Mouse (Mus musculus) CH12.LX (cell line): ENCODE data around the gene Sele. TPM values are rescaled to one million over a fixed set of nuclear protein-coding genes. Genes with fewer than 3 reads are reported as not detected.
A peak's percentile ranks its signal among the peaks of the same experiment; 100 is the strongest.

Experiments
- DNase-seq: peaks from one replicate; pipeline ENCODE4 v3.0.0-alpha.2; 2013; ENCODE audit errors: extremely low read depth
- H3K27ac ChIP-seq: 2 replicates; pipeline ENCODE4 v1.5.1; 2012; ENCODE audit warnings: low read depth, mild to moderate bottlenecking, control low read depth, moderate library complexity; ENCODE audit not compliant: insufficient read depth
- H3K27me3 ChIP-seq: replicated peaks from 2 replicates; pipeline ENCODE3; 2012; ENCODE audit warnings: inconsistent platforms
- H3K36me3 ChIP-seq, 2 experiments: replicated peaks in 1 of 2; 2 replicates each; pipeline versions ENCODE3 to v1.6.1; 2012; ENCODE audit warnings: inconsistent platforms in 1 of 2, low read length in 1 of 2, mild to moderate bottlenecking in 1 of 2, mixed read lengths in 1 of 2, moderate library complexity in 1 of 2; ENCODE audit not compliant: control insufficient read depth in 1 of 2, insufficient read depth in 1 of 2
- H3K4me1 ChIP-seq, 2 experiments: 2 replicates each; pipeline ENCODE4 v1.6.1; 2012; ENCODE audit warnings: inconsistent platforms in 1 of 2, moderate library complexity in 1 of 2; ENCODE audit not compliant: insufficient read depth in 2 of 2, control insufficient read depth in 1 of 2
- H3K4me2 ChIP-seq: 2 replicates; pipeline ENCODE4 v1.6.1; 2012; ENCODE audit warnings: low read depth, mild to moderate bottlenecking, control low read depth; ENCODE audit not compliant: poor library complexity, insufficient read depth, severe bottlenecking
- H3K4me3 ChIP-seq, 3 experiments: fragments of 150-350 bp in 1 of 3; sonication (generic) in 1 of 3; replicated peaks in 1 of 3; 2 replicates each; pipeline versions ENCODE3 to v1.5.1; 2011 to 2012; ENCODE audit warnings: low read depth in 2 of 3, low read length in 2 of 3, mild to moderate bottlenecking in 2 of 3, moderate library complexity in 2 of 3, control low read depth in 1 of 3, improper control_type of control experiment in 1 of 3, inconsistent platforms in 1 of 3, mixed read lengths in 1 of 3; ENCODE audit not compliant: poor library complexity in 1 of 3
- H3K79me2 ChIP-seq: replicated peaks from 2 replicates; pipeline ENCODE4 v1.6.1; 2012; ENCODE audit warnings: mild to moderate bottlenecking, moderate library complexity; ENCODE audit not compliant: control insufficient read depth, poor library complexity, insufficient read depth, severe bottlenecking; ENCODE audit errors: extremely low read depth
- H3K9ac ChIP-seq: 2 replicates; pipeline ENCODE4 v1.6.1; 2012; ENCODE audit warnings: low read depth, mild to moderate bottlenecking, control low read depth, moderate library complexity; ENCODE audit not compliant: insufficient read depth
- H3K9me3 ChIP-seq: replicated peaks from 2 replicates; pipeline ENCODE3; 2012; ENCODE audit warnings: low read length, inconsistent platforms, mixed read lengths
- BHLHE40 ChIP-seq: IDR thresholded peaks from 2 replicates; pipeline ENCODE4 v1.6.1; 2011; ENCODE audit warnings: mild to moderate bottlenecking, low read depth, low read length, improper control_type of control experiment
- CHD1 ChIP-seq: IDR thresholded peaks from 2 replicates; pipeline ENCODE4 v1.6.1; 2012; ENCODE audit warnings: low read depth, low read length, improper control_type of control experiment, inconsistent platforms
- CHD2 ChIP-seq: IDR thresholded peaks from 2 replicates; pipeline ENCODE4 v1.6.1; 2011; ENCODE audit warnings: low read length, improper control_type of control experiment
- CTCF ChIP-seq, 2 experiments: IDR thresholded peaks in 1 of 2; conservative IDR thresholded peaks in 1 of 2; 2 replicates each; pipeline ENCODE4 v1.5.1; 2011 to 2012; ENCODE audit warnings: low read depth in 2 of 2, low read length in 2 of 2, improper control_type of control experiment in 1 of 2, inconsistent platforms in 1 of 2, mild to moderate bottlenecking in 1 of 2, moderate library complexity in 1 of 2
- E2F4 ChIP-seq: IDR thresholded peaks from 2 replicates; pipeline ENCODE4 v1.6.1; 2011; ENCODE audit warnings: low read depth, low read length, improper control_type of control experiment; ENCODE audit not compliant: insufficient replicate concordance
- IRF4 ChIP-seq: IDR thresholded peaks from 2 replicates; pipeline ENCODE4 v1.6.1; 2014; ENCODE audit warnings: low read depth, mild to moderate bottlenecking, inconsistent platforms, low read length, improper control_type of control experiment
- JUN ChIP-seq: IDR thresholded peaks from 2 replicates; pipeline ENCODE4 v1.6.1; 2011; ENCODE audit warnings: low read depth, mild to moderate bottlenecking, low read length, improper control_type of control experiment, moderate library complexity; ENCODE audit not compliant: insufficient read depth
- JUND ChIP-seq: conservative IDR thresholded peaks from 2 replicates; pipeline ENCODE4 v1.6.1; 2011; ENCODE audit warnings: low read depth, low read length, improper control_type of control experiment
- KAT2A ChIP-seq: IDR thresholded peaks from 2 replicates; pipeline ENCODE4 v1.6.1; 2012; ENCODE audit warnings: low read length, improper control_type of control experiment, inconsistent platforms; ENCODE audit not compliant: insufficient replicate concordance
- MAZ ChIP-seq: IDR thresholded peaks from 2 replicates; pipeline ENCODE4 v1.6.1; 2012; ENCODE audit warnings: low read depth, mild to moderate bottlenecking, inconsistent platforms, low read length, improper control_type of control experiment, moderate library complexity
- MEF2A ChIP-seq: IDR thresholded peaks from 2 replicates; pipeline ENCODE4 v1.6.1; 2014; ENCODE audit warnings: low read depth, mild to moderate bottlenecking, inconsistent platforms, low read length, improper control_type of control experiment, borderline replicate concordance
- NRF1 ChIP-seq: IDR thresholded peaks from 2 replicates; pipeline ENCODE4 v1.6.1; 2014; ENCODE audit warnings: low read depth, mild to moderate bottlenecking, inconsistent platforms, low read length, improper control_type of control experiment, moderate library complexity
- RAD21 ChIP-seq: IDR thresholded peaks from 2 replicates; pipeline ENCODE4 v1.6.1; 2011; ENCODE audit warnings: low read depth, mild to moderate bottlenecking, low read length, improper control_type of control experiment, moderate library complexity
- SMC3 ChIP-seq: IDR thresholded peaks from 2 replicates; pipeline ENCODE4 v1.6.1; 2011; ENCODE audit warnings: low read depth, low read length, improper control_type of control experiment
- TBP ChIP-seq: conservative IDR thresholded peaks from 2 replicates; pipeline ENCODE4 v1.6.1; 2011; ENCODE audit warnings: low read depth, low read length, improper control_type of control experiment
- TCF12 ChIP-seq: IDR thresholded peaks from 2 replicates; pipeline ENCODE4 v1.6.1; 2014; ENCODE audit warnings: low read depth, mild to moderate bottlenecking, inconsistent platforms, low read length, improper control_type of control experiment
- USF1 ChIP-seq: IDR thresholded peaks from 2 replicates; pipeline ENCODE4 v1.6.1; 2014; ENCODE audit warnings: low read depth, mild to moderate bottlenecking, inconsistent platforms, low read length, improper control_type of control experiment
- ZC3H11A ChIP-seq: IDR thresholded peaks from 2 replicates; pipeline ENCODE4 v1.6.1; 2012; ENCODE audit warnings: low read depth, mild to moderate bottlenecking, inconsistent platforms, low read length, improper control_type of control experiment
- ZMIZ1 ChIP-seq: IDR thresholded peaks from 2 replicates; pipeline ENCODE4 v1.6.1; 2012; ENCODE audit warnings: low read depth, mild to moderate bottlenecking, inconsistent platforms, low read length, improper control_type of control experiment
- dilution Hi-C: fragments of 300-500 bp; cut with MboI; formaldehyde crosslinking; loops from 2 replicates; pipeline ENCODE4 v1.14.3; 2020; ENCODE audit warnings: low sequenced_read_pairs; ENCODE audit not compliant: extremely low pct_unique_long_range_greater_than_20kb, extremely low pct_ligation_motif_present
- in situ Hi-C: fragments of 300-500 bp; cut with MboI; formaldehyde crosslinking; loops from 3 replicates; pipeline ENCODE4 v1.14.3; 2019; ENCODE audit warnings: low sequenced_read_pairs, low pct_ligation_motif_present, low pct_unique_long_range_greater_than_20kb, mixed read lengths
- polyA plus RNA-seq: library from polyadenylated mRNA; unstranded; fragments of >175 nt; gene quantifications from 2 replicates; pipeline ENCODE4 v1.2.1, GENCODE M21; 2012; ENCODE audit warnings: low read depth; ENCODE audit not compliant: insufficient read length
- total RNA-seq, 2 experiments: library from RNA; depleted of rRNA; stranded (reverse); fragments of 300-350 nt in 1 of 2; fragments of >200 nt in 1 of 2; gene quantifications; 2 replicates each; pipeline ENCODE4 v1.2.3; 2012 to 2014

Gene Sele
- total and polyA plus RNA-seq, 3 experiments, result not detected

DNA sequence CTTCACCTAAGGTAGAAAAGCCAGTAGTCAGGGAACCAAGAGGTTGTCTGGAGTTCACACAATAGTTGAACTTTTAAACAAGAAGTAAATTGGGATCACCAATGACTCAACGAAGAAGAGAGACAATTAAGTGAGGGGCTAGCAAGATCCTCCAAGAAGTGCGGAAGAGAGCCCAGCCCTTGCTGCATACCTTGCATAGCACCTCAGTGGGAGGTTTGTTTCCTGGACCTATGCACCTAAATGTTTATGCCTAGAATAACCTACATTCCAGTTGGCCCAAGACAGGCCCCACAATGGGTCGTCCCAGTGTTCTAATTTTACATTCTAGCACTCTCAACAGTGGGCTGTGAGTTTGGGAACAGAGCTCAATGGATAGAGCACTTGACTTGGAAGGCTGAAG is 43.7 kb upstream of the Sele start:
- Histone ChIP-seq H3K27me3 (no peaks in the 10 kb centered on the region), H3K27ac (no peak overlapping the region), H3K9me3 (no peaks in the 10 kb centered on the region), H3K4me2 (no peak overlapping the region), H3K79me2 (no peaks in the 10 kb centered on the region), H3K36me3 (no peaks in the 10 kb centered on the region), H3K4me1 (peaks cover 0 to 3% of the 10 kb centered on the region in 2 experiments; a peak in 1 of 4 replicates), H3K9ac (no peak overlapping the region), H3K4me3 (no peak overlapping the region)
- TF ChIP-seq USF1 (no peak), JUN (no peak), JUND (no peak), MEF2A (no peak), ZMIZ1 (no peak), NRF1 (no peak), KAT2A (no peak), IRF4 (no peak), MAZ (no peak), BHLHE40 (no peak), ZC3H11A (no peak), CHD1 (no peak)
- dilution Hi-C loops (no loop called here), in situ Hi-C loops (no loop called here)
- no peak for DNase-seq

DNA sequence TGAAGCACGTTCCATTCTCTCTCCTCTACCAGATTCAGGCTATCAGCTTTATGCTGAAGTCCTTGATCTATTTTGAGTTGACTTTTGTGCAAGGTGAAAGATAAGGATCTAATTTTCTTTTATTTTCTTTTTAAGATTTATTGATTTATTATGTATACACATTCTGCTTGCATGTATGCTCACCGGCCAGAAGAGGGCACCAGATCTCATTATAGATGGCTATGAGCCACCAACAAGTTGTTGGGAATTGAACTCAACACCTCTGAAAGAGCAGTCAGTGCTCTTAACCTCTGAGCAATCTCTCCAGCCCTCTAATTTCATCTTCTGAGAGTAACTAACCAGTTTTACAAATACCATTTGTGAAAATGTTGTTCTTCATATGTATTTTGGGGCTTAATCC is 38.8 kb upstream of the Sele start:
- no peak overlapping the region for H3K4me2 ChIP-seq
- H3K4me1 ChIP-seq, result no peaks in the 10 kb centered on the region
- H3K9ac ChIP-seq, result no peak overlapping the region
- dilution Hi-C loops (no loop called here), in situ Hi-C loops (no loop called here)
- no peaks in the 10 kb centered on the region for H3K9me3 ChIP-seq
- no peak overlapping the region for H3K27ac ChIP-seq
- no peaks in the 10 kb centered on the region for H3K36me3 ChIP-seq
- H3K4me3 ChIP-seq, result no peak overlapping the region
- peak in 1 of 2 experiments; percentile 74; a peak in 3 of 4 replicates for TF ChIP-seq CTCF (conservative IDR thresholded peaks at IDR 0.05 in 1 of 2, IDR thresholded peaks at IDR 0.05 in 1 of 2; ENCODE audit: low read depth in 2 of 2, low read length in 2 of 2)
- peak; percentile 56 for TF ChIP-seq SMC3
- no peak for TF ChIP-seq TBP
- no peak for TF ChIP-seq USF1
- peak; percentile 61 for TF ChIP-seq RAD21
- no peak for TF ChIP-seq E2F4
- TF ChIP-seq TCF12, result no peak
- TF ChIP-seq CHD2, result no peak
- no peaks in the 10 kb centered on the region for H3K27me3 ChIP-seq
- no peaks in the 10 kb centered on the region for H3K79me2 ChIP-seq
- peak; percentile 46 for DNase-seq
